Comparison of ENCODE assay signal across 9 mouse cellular contexts in genomic region chr3:133672742-133673447, GRCm38 (mm10).
DNase-seq lines count a peak whose midpoint lies in the region; ATAC-seq and TF ChIP-seq lines count a peak whose summit lies in the region.
"Had no signal": no experiment of that assay in that cellular context is flagged by ENCODE, and none has a peak within 500 bp of the region (broad histone marks: within the 10 kb centered on the region; RNA-seq: fewer than 3 reads in every experiment).

No protein-coding gene starts in this region.

- no peak overlapping the region for H3K27ac ChIP-seq in heart, embryonic 10.5 days
- H3K27ac ChIP-seq in forebrain, embryonic 16.5 days (ENCODE audit: low read length) = peak overlapping the region; percentile 57
- H3K27ac ChIP-seq: midbrain, embryonic 12.5 days had no signal

- DNase-seq in heart, adult 11 months = peak; percentile 94
- DNase-seq in heart, embryonic 10.5 days (ENCODE audit: low spot score) = no peak
- DNase-seq in G1E (ENCODE audit: low spot score) = no peak
- DNase-seq in heart, postnatal 14 days = peak; percentile 36 to 65
- DNase-seq in right cerebral cortex, postnatal 10 days (ENCODE audit: low spot score in 2 of 2) = peak; percentile 58 to 67
- DNase-seq in kidney, postnatal 36 days = no peak

- no peak for TF ChIP-seq CTCF in G1E (IDR thresholded peaks at IDR 0.05; ENCODE audit: low read depth, low read length)

- no peaks in the 10 kb centered on the region for H3K36me3 ChIP-seq in heart, embryonic 10.5 days
- H3K36me3 ChIP-seq in G1E (replicated peaks) = no peaks in the 10 kb centered on the region
- no peaks in the 10 kb centered on the region for H3K36me3 ChIP-seq in forebrain, embryonic 16.5 days (ENCODE audit: control insufficient read depth, insufficient read depth)
- H3K36me3 ChIP-seq: midbrain, embryonic 12.5 days had no signal

- intact Hi-C loops in heart, postnatal 14 days (cut with DNase I) = no loop called here

- ATAC-seq in G1E (ENCODE audit: extremely low read depth, insufficient number of reproducible peaks, low FRiP score, poor library complexity, severe bottlenecking) = peak; percentile 28
- peak; percentile 92 for ATAC-seq in forebrain, embryonic 16.5 days
- ATAC-seq in monocyte, adult 5-6 weeks (replicated peaks; ENCODE audit: insufficient number of reproducible peaks, low FRiP score, low TSS enrichment, poor library complexity, severe bottlenecking) = no peak

- H3K9ac ChIP-seq in forebrain, embryonic 16.5 days (replicated peaks; ENCODE audit: low read depth, low read length) = no peak overlapping the region
- H3K9ac ChIP-seq: midbrain, embryonic 12.5 days had no signal

- H3K9me3 ChIP-seq in heart, embryonic 10.5 days = no peaks in the 10 kb centered on the region
- H3K9me3 ChIP-seq in G1E (replicated peaks) = no peaks in the 10 kb centered on the region
- H3K9me3 ChIP-seq in forebrain, embryonic 16.5 days (ENCODE audit: control insufficient read depth, low read length) = no peaks in the 10 kb centered on the region
- H3K9me3 ChIP-seq: midbrain, embryonic 12.5 days had no signal

- 67% methylated on average over 10 of the region's 10 CpGs for WGBS in heart, embryonic 10.5 days
- WGBS in forebrain, embryonic 16.5 days = 54% methylated on average over 10 of the region's 10 CpGs

- no peaks in the 10 kb centered on the region for H3K4me1 ChIP-seq in heart, embryonic 10.5 days
- peaks cover 4% of the 10 kb centered on the region; the same call in 1 of the 2 replicates for H3K4me1 ChIP-seq in G1E (ENCODE audit: insufficient read depth, low read depth, low read length)
- peaks cover 4% of the 10 kb centered on the region; the same call in 1 of the 2 replicates for H3K4me1 ChIP-seq in forebrain, embryonic 16.5 days (replicated peaks; ENCODE audit: control insufficient read depth, insufficient read depth, low read length)

- H3K4me3 ChIP-seq in heart, embryonic 10.5 days = no peak overlapping the region
- no peak overlapping the region for H3K4me3 ChIP-seq in G1E (ENCODE audit: low read depth, low read length)
- H3K4me3 ChIP-seq in forebrain, embryonic 16.5 days (replicated peaks; ENCODE audit: low read length) = no peak overlapping the region
- H3K4me3 ChIP-seq: midbrain, embryonic 12.5 days had no signal

- H3K27me3 ChIP-seq in heart, embryonic 10.5 days (ENCODE audit: insufficient read depth, poor library complexity, severe bottlenecking) = no peaks in the 10 kb centered on the region
- H3K27me3 ChIP-seq in G1E (ENCODE audit: insufficient read depth, low read length) = peaks cover 7% of the 10 kb centered on the region; the same call in 1 of the 2 replicates
- no peaks in the 10 kb centered on the region for H3K27me3 ChIP-seq in forebrain, embryonic 16.5 days (replicated peaks; ENCODE audit: control insufficient read depth, insufficient read depth, low read length)
- H3K27me3 ChIP-seq: midbrain, embryonic 12.5 days had no signal

- H3K4me2 ChIP-seq in forebrain, embryonic 16.5 days (ENCODE audit: low read length) = peak overlapping the region; percentile 20
- H3K4me2 ChIP-seq: midbrain, embryonic 12.5 days had no signal

Comparison
In these comparisons a context has a peak if more than half of its experiments do, and no peak if none do; other contexts are left out.
1. DNase-seq: peak in heart, adult 11 months (single experiment), heart, postnatal 14 days (2 of 2) and right cerebral cortex, postnatal 10 days (2 of 2); none in heart, embryonic 10.5 days (single experiment), G1E (single experiment) and kidney, postnatal 36 days (0 of 2).